Mouse (Mus musculus) erythroblast, embryonic 14.5 days (primary cell): Measurements from ENCODE around the gene Phactr2. TPM values are rescaled to one million over a fixed set of nuclear protein-coding genes. Genes with fewer than 3 reads are reported as not detected.

Source experiments
- H3K27me3 ChIP-seq: 2 replicates; pipeline ENCODE4 v1.6.1; 2012; ENCODE audit warnings: inconsistent platforms; ENCODE audit not compliant: control insufficient read depth
- H3K36me3 ChIP-seq: 2 replicates; pipeline ENCODE4 v1.6.1; 2012; ENCODE audit warnings: mild to moderate bottlenecking, inconsistent platforms; ENCODE audit not compliant: control insufficient read depth
- H3K4me1 ChIP-seq: 2 replicates; pipeline ENCODE4 v1.6.1; 2012; ENCODE audit warnings: inconsistent platforms; ENCODE audit not compliant: control insufficient read depth
- H3K4me3 ChIP-seq: replicated peaks from 2 replicates; pipeline ENCODE3; 2012; ENCODE audit warnings: moderate library complexity, mild to moderate bottlenecking, inconsistent platforms
- H3K9me3 ChIP-seq: 2 replicates; pipeline ENCODE4 v1.6.1; 2012; ENCODE audit warnings: low read length, inconsistent platforms, mixed read lengths; ENCODE audit not compliant: control insufficient read depth
- GATA1 ChIP-seq: IDR thresholded peaks from 2 replicates; pipeline ENCODE4 v1.6.1; 2012; ENCODE audit warnings: low read length, inconsistent platforms, mixed read lengths
- TAL1 ChIP-seq: IDR thresholded peaks from 3 replicates; pipeline ENCODE4 v1.6.1; 2012; ENCODE audit warnings: low read length, inconsistent platforms, mixed read lengths
- polyA plus RNA-seq: library from polyadenylated mRNA; stranded (reverse); fragments of >175 nt; gene quantifications from 2 replicates; pipeline ENCODE4 v1.2.3, GENCODE M21; 2012

Gene Phactr2
- polyA plus RNA-seq, 1 experiment: 0.02 TPM

- Histone ChIP-seq H3K27me3 (no peaks in the 10 kb centered on the region), H3K9me3 (no peaks in the 10 kb centered on the region), H3K36me3 (no peaks in the 10 kb centered on the region), H3K4me1 (peaks cover 1% of the 10 kb centered on the region; the same call in 1 of the 2 replicates), H3K4me3 (no peak overlapping the region)
- TF ChIP-seq TAL1 (no peak), GATA1 (no peak)
Observed at GRCm38 (mm10) chr10:13160913-13161312, 313.3 kb downstream of the Phactr2 start.

Other genes with a start within 250 kb of the Phactr2 start
- gene Fuca2, start 25.1 kb upstream of the Phactr2 start, polyA plus RNA-seq: 1.2 and 1.6 TPM in 2 replicates
- 0.06 and 0.11 TPM in 2 replicates for gene Adat2, start 78.5 kb upstream of the Phactr2 start, polyA plus RNA-seq
- gene Pex3, start 78.7 kb upstream of the Phactr2 start, polyA plus RNA-seq: 0.48 and 0.65 TPM in 2 replicates